ENCODE assay signal across 19 mouse cellular contexts in genomic region chr1:177337756-177338155, GRCm38 (mm10).
DNase-seq lines count a peak whose midpoint lies in the region; ATAC-seq and TF ChIP-seq lines count a peak whose summit lies in the region.
"Had no signal": no experiment of that assay in that cellular context is flagged by ENCODE, and none has a peak within 500 bp of the region (broad histone marks: within the 10 kb centered on the region; RNA-seq: fewer than 3 reads in every experiment).

No protein-coding gene starts in this region.

- H3K9me3 ChIP-seq in liver, embryonic 13.5 days (replicated peaks): no peaks in the 10 kb centered on the region
- H3K9me3 ChIP-seq in liver, postnatal 0 days (ENCODE audit: low read length): no peaks in the 10 kb centered on the region
- H3K9me3 ChIP-seq in forebrain, embryonic 13.5 days (replicated peaks): no peaks in the 10 kb centered on the region
- no peaks in the 10 kb centered on the region for H3K9me3 ChIP-seq in hindbrain, embryonic 13.5 days
- H3K9me3 ChIP-seq in midbrain, embryonic 14.5 days (ENCODE audit: control insufficient read depth, low read length): no peaks in the 10 kb centered on the region
- H3K9me3 ChIP-seq: heart, embryonic 10.5 days had no signal

- peaks cover 11% of the 10 kb centered on the region for H3K4me1 ChIP-seq in liver, embryonic 13.5 days (replicated peaks)
- peaks cover 7% of the 10 kb centered on the region; the same call in 1 of the 2 replicates for H3K4me1 ChIP-seq in liver, postnatal 0 days (ENCODE audit: insufficient read depth)
- H3K4me1 ChIP-seq in forebrain, embryonic 13.5 days: peaks cover 21% of the 10 kb centered on the region
- H3K4me1 ChIP-seq in hindbrain, embryonic 13.5 days (replicated peaks): peaks cover 17% of the 10 kb centered on the region
- no peaks in the 10 kb centered on the region for H3K4me1 ChIP-seq in midbrain, embryonic 14.5 days (ENCODE audit: control insufficient read depth, insufficient read depth, low read length)

- no peak for TF ChIP-seq CTCF in liver, postnatal 0 days (IDR thresholded peaks at IDR 0.05; ENCODE audit: low read depth)

- DNase-seq in liver, embryonic 13.5 days: no peak
- DNase-seq in liver, postnatal 0 days: no peak
- DNase-seq in midbrain, embryonic 14.5 days: no peak
- DNase-seq in right cerebral cortex, postnatal 10 days (ENCODE audit: low spot score in 2 of 2): no peak
- DNase-seq in adrenal gland, adult (ENCODE audit: inconsistent age in 2 of 2, low spot score in 1 of 2): no peak
- no peak for DNase-seq in adrenal gland, postnatal 25 days
- DNase-seq: adrenal gland, adult 8-10 months; cerebellum, adult 11 months; cerebellum, postnatal 14 days; embryo, embryonic 11 days; kidney, adult 11 months; layer of hippocampus, postnatal 36 days; left cerebral cortex, postnatal 4 days; liver; lung, adult 18-20 months had no signal

- no peak overlapping the region for H3K4me3 ChIP-seq in liver, embryonic 13.5 days (replicated peaks)
- no peak overlapping the region for H3K4me3 ChIP-seq in liver, postnatal 0 days (ENCODE audit: low read depth, low read length)
- H3K4me3 ChIP-seq in forebrain, embryonic 13.5 days: no peak overlapping the region
- no peak overlapping the region for H3K4me3 ChIP-seq in hindbrain, embryonic 13.5 days
- H3K4me3 ChIP-seq in midbrain, embryonic 14.5 days (replicated peaks; ENCODE audit: low read depth, low read length): no peak overlapping the region

- no peaks in the 10 kb centered on the region for H3K27me3 ChIP-seq in liver, embryonic 13.5 days
- no peaks in the 10 kb centered on the region for H3K27me3 ChIP-seq in liver, postnatal 0 days (ENCODE audit: insufficient read depth, low read length)
- no peaks in the 10 kb centered on the region for H3K27me3 ChIP-seq in forebrain, embryonic 13.5 days
- H3K27me3 ChIP-seq in hindbrain, embryonic 13.5 days: no peaks in the 10 kb centered on the region
- no peaks in the 10 kb centered on the region for H3K27me3 ChIP-seq in midbrain, embryonic 14.5 days (ENCODE audit: control insufficient read depth, insufficient read depth, low read length)

- H3K36me3 ChIP-seq in liver, embryonic 13.5 days: no peaks in the 10 kb centered on the region
- H3K36me3 ChIP-seq in liver, postnatal 0 days (replicated peaks; ENCODE audit: insufficient read depth, low read length): no peaks in the 10 kb centered on the region
- H3K36me3 ChIP-seq in forebrain, embryonic 13.5 days (ENCODE audit: poor library complexity, severe bottlenecking): no peaks in the 10 kb centered on the region
- no peaks in the 10 kb centered on the region for H3K36me3 ChIP-seq in hindbrain, embryonic 13.5 days
- no peaks in the 10 kb centered on the region for H3K36me3 ChIP-seq in midbrain, embryonic 14.5 days (ENCODE audit: control insufficient read depth, insufficient read depth, low read length)
- H3K36me3 ChIP-seq: heart, embryonic 10.5 days had no signal

- H3K9ac ChIP-seq in liver, embryonic 13.5 days: no peak overlapping the region
- no peak overlapping the region for H3K9ac ChIP-seq in liver, postnatal 0 days (replicated peaks)
- H3K9ac ChIP-seq in forebrain, embryonic 13.5 days: no peak overlapping the region
- no peak overlapping the region for H3K9ac ChIP-seq in hindbrain, embryonic 13.5 days
- H3K9ac ChIP-seq in midbrain, embryonic 14.5 days (replicated peaks; ENCODE audit: low read length): no peak overlapping the region

- H3K27ac ChIP-seq in liver, embryonic 13.5 days: no peak overlapping the region
- no peak overlapping the region for H3K27ac ChIP-seq in liver, postnatal 0 days (ENCODE audit: low read depth)
- H3K27ac ChIP-seq in forebrain, embryonic 13.5 days: peak overlapping the region; percentile 90
- peak overlapping the region; percentile 79; the same call in 1 of the 2 replicates for H3K27ac ChIP-seq in hindbrain, embryonic 13.5 days
- peak overlapping the region; percentile 79; the same call in 1 of the 2 replicates for H3K27ac ChIP-seq in midbrain, embryonic 14.5 days (replicated peaks; ENCODE audit: low read depth, low read length)
- H3K27ac ChIP-seq: stomach, postnatal 0 days had no signal

- H3K4me2 ChIP-seq in liver, embryonic 13.5 days: 0 out of 2 replicates have a peak overlapping the region, but pooled peaks have one; percentile 69
- no peak overlapping the region for H3K4me2 ChIP-seq in liver, postnatal 0 days (ENCODE audit: low read depth, low read length)
- no peak overlapping the region for H3K4me2 ChIP-seq in forebrain, embryonic 13.5 days
- H3K4me2 ChIP-seq in hindbrain, embryonic 13.5 days: no peak overlapping the region
- H3K4me2 ChIP-seq in midbrain, embryonic 14.5 days (ENCODE audit: low read length): no peak overlapping the region

- ATAC-seq in liver, embryonic 13.5 days (ENCODE audit: low read depth): no peak
- no peak for ATAC-seq in liver, postnatal 0 days
- no peak for ATAC-seq in forebrain, embryonic 13.5 days
- ATAC-seq in hindbrain, embryonic 13.5 days (ENCODE audit: low FRiP score): no peak
- ATAC-seq in midbrain, embryonic 14.5 days (ENCODE audit: low FRiP score, low TSS enrichment): no peak

- TF ChIP-seq EP300 in liver, postnatal 0 days (IDR thresholded peaks at IDR 0.05; ENCODE audit: low read depth): no peak

Comparison
In these comparisons a context has a peak if more than half of its experiments do, and no peak if none do; other contexts are left out.
1. H3K27ac ChIP-seq: peak in forebrain, embryonic 13.5 days (single experiment), hindbrain, embryonic 13.5 days (single experiment) and midbrain, embryonic 14.5 days (single experiment); none in liver, embryonic 13.5 days (single experiment) and liver, postnatal 0 days (single experiment).